Mouse (Mus musculus) CD4-positive, CD25-positive, alpha-beta regulatory T cell, adult 4 months (primary cell): ENCODE results near the gene Rcc1. TPM values are rescaled to one million over a fixed set of nuclear protein-coding genes. Genes with fewer than 3 reads are reported as not detected.

Experiments
- polyA plus RNA-seq, 2 experiments: library from polyadenylated mRNA; unstranded; fragments of 100-300 nt; shearing (Covaris generic); gene quantifications; one replicate each; pipeline ENCODE4 v1.2.1; 2017

Gene Rcc1
- polyA plus RNA-seq, 2 experiments from 2014 or later: 11.7 to 23.9 TPM

Other genes with a start within 250 kb of the Rcc1 start
- gene Oprd1, start 209.1 kb downstream of the Rcc1 start, polyA plus RNA-seq: not detected
- 100 to 1,000 TPM in 1 of 2 experiments, 10 to 100 TPM in 1; 70.7 to 118 TPM for gene Ythdf2, start 141.3 kb downstream of the Rcc1 start, polyA plus RNA-seq
- gene Gmeb1, start 92.0 kb downstream of the Rcc1 start, polyA plus RNA-seq: 10 to 100 TPM; 16.7 to 17.7 TPM
- gene Taf12, start 79.2 kb downstream of the Rcc1 start, polyA plus RNA-seq: 10 to 100 TPM; 84.4 to 91.9 TPM
- gene Rab42, start 50.2 kb downstream of the Rcc1 start, polyA plus RNA-seq: 1 to 10 TPM in 1 of 2 experiments, not detected in 1; 1.0 TPM
- gene Trnau1ap, start 24.1 kb downstream of the Rcc1 start, polyA plus RNA-seq: 10 to 100 TPM; 40.7 to 48.9 TPM
- 1 to 10 TPM; 5.6 to 6.0 TPM for gene Phactr4, start 68.9 kb upstream of the Rcc1 start, polyA plus RNA-seq
- 10 to 100 TPM; 24.7 to 30.1 TPM for gene Med18, start 110.3 kb upstream of the Rcc1 start, polyA plus RNA-seq
- gene Sesn2, start 156.9 kb upstream of the Rcc1 start, polyA plus RNA-seq: 1 to 10 TPM; 1.6 to 2.4 TPM
- 100 to 1,000 TPM; 163 to 184 TPM for gene Atpif1, start 180.1 kb upstream of the Rcc1 start, polyA plus RNA-seq
- gene Dnajc8, start 181.9 kb upstream of the Rcc1 start, polyA plus RNA-seq: 100 to 1,000 TPM; 322 to 338 TPM
- gene Ptafr, start 210.5 kb upstream of the Rcc1 start, polyA plus RNA-seq: 1 to 10 TPM; 3.8 to 4.2 TPM